Mouse (Mus musculus) CD4-positive helper T cell, adult 2 months (primary cell): Measurements from ENCODE around the gene Nodal.
A peak's percentile ranks its signal among the peaks of the same experiment; 100 is the strongest.

Experiments
- DNase-seq: peaks from one replicate; pipeline ENCODE4 v3.0.0-alpha.2; 2012; ENCODE audit warnings: low read depth, missing footprints, low spot score

Nodal gene

GRCm38 (mm10) chr10:61417672-61418071 is at the start of gene Nodal:
TSS of gene Nodal (plus strand) at chr10:61417972.
- DNase-seq: no peak

GRCm38 (mm10) chr10:61369755-61370154 is 48.0 kb upstream of the Nodal start:
- DNase-seq: no peak

GRCm38 (mm10) chr10:61370273-61370979 is 47.3 kb upstream of the Nodal start:
- DNase-seq: no peak

GRCm38 (mm10) chr10:61371884-61372584 is 45.7 kb upstream of the Nodal start:
- no peak for DNase-seq

GRCm38 (mm10) chr10:61372585-61372923 is 45.2 kb upstream of the Nodal start:
- no peak for DNase-seq

GRCm38 (mm10) chr10:61374076-61374475 is 43.7 kb upstream of the Nodal start:
- DNase-seq: no peak

- DNase-seq: no peak
Measured at GRCm38 (mm10) chr10:61374771-61375481, 42.8 kb upstream of the Nodal start.

- DNase-seq: no peak
Measured at GRCm38 (mm10) chr10:61378050-61378449, 39.7 kb upstream of the Nodal start.

- DNase-seq: no peak
Measured at GRCm38 (mm10) chr10:61378698-61379097, 39.1 kb upstream of the Nodal start.

- no peak for DNase-seq
Measured at GRCm38 (mm10) chr10:61379340-61380040, 38.3 kb upstream of the Nodal start.

- no peak for DNase-seq
Measured at GRCm38 (mm10) chr10:61380186-61380585, 37.6 kb upstream of the Nodal start.

GRCm38 (mm10) chr10:61381823-61382222 is 35.9 kb upstream of the Nodal start:
- DNase-seq: no peak

GRCm38 (mm10) chr10:61382281-61382731 is 35.5 kb upstream of the Nodal start:
- no peak for DNase-seq

- DNase-seq: peak; percentile 53
Measured at GRCm38 (mm10) chr10:61383021-61383714, 34.6 kb upstream of the Nodal start, which contains the start of gene Pald1. TSS of gene Pald1 (minus strand) at chr10:61383530.

GRCm38 (mm10) chr10:61383715-61384047 is 34.1 kb upstream of the Nodal start:
- DNase-seq: no peak

GRCm38 (mm10) chr10:61385174-61385573 is 32.6 kb upstream of the Nodal start:
- no peak for DNase-seq

GRCm38 (mm10) chr10:61386284-61386683 is 31.5 kb upstream of the Nodal start:
- no peak for DNase-seq

GRCm38 (mm10) chr10:61389020-61389419 is 28.8 kb upstream of the Nodal start:
- DNase-seq: no peak

- DNase-seq: no peak
Measured at GRCm38 (mm10) chr10:61390148-61390547, 27.6 kb upstream of the Nodal start.

- no peak for DNase-seq
Measured at GRCm38 (mm10) chr10:61392584-61392983, 25.2 kb upstream of the Nodal start.

- DNase-seq: no peak
Measured at GRCm38 (mm10) chr10:61394476-61395136, 23.2 kb upstream of the Nodal start.
